Mouse (Mus musculus) common myeloid progenitor, adult 5-6 weeks (primary cell): ENCODE results near the gene Gsta4. TPM values are rescaled to one million over a fixed set of nuclear protein-coding genes. Genes with fewer than 3 reads are reported as not detected.
A peak's percentile ranks its signal among the peaks of the same experiment; 100 is the strongest.

ENCODE experiments used
- ATAC-seq: replicated peaks from 2 replicates; pipeline ENCODE4 v1.8.0; 2016; ENCODE audit warnings: low read depth, mild to moderate bottlenecking, moderate TSS enrichment, inconsistent platforms; ENCODE audit not compliant: poor library complexity, severe bottlenecking
- total RNA-seq: library from RNA; stranded (forward); fragments of 200-1000, 187-1606 nt; gene quantifications from 2 replicates; pipeline ENCODE4 v1.2.3, GENCODE M21; 2017

Gene Gsta4
- total RNA-seq, 1 experiment from 2014 or later: 6.6 TPM

GRCm38 (mm10) chr9:78176201-78176727, 6.3 kb upstream of the Gsta4 start:
- peak; percentile 71 for ATAC-seq

- ATAC-seq: peak; percentile 39
These were observed 5.7 kb upstream of the Gsta4 start for GRCm38 (mm10) chr9:78176831-78177230.

- ATAC-seq: no peak
These were observed 4.4 kb upstream of the Gsta4 start for GRCm38 (mm10) chr9:78178197-78178596.

DNA sequence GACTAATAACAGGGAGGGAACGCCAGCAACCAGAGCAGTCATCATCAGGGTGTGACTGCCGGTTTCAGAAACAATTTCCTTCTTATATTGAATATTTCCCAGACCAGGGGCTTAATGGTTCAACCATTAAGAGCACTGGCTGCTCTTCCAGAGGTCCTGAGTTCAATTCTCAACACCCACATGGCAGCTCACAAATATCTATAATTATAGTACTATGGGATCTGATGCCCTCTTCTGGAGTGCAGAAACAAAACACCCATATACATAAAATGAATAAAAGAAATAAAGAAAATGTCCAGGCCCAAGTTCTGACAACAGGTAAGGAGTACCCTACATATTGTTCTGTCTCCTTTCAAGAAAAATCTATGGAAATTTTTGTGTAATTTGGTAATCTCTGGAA, 3.5 kb upstream of the Gsta4 start:
- no peak for ATAC-seq

DNA sequence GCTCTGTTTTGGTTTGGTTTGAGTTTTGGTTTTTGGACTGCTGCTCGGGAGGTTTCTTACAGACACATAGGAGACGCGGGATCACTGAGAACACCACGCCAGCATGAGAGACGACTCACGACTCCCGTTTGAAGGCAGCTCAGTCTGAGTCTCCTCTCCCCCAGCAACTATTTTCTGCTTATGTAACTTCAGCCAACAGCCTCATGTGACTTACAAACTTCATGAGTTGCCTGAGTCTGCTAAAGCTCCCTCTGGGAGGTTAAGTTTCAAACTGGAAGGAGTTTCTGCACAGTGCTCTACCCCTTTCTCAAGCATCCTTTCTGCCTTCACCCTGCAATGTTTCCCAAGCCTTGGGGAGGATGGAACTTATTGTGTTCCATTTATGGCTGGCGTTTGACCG, 3.1 kb downstream of the Gsta4 start:
- no peak for ATAC-seq

DNA sequence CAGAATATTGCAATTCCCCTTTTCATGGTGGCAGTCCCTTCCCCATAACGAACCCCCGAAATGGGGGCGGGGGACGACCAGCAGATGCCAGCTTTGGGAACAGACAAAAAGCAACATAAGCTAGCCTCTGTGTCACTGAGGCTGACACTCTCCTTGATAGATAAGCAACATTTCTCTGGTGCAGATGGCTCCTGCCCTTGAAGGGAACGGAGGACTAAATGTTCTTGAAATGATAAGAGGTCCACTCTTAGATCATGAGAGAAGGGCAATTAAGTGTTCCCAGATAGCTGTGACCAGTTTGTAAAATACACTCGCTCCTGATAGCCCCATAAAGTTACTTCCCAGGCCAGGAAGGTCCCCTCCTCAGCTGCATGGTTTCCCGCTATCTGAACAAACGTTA, 6.3 kb downstream of the Gsta4 start:
- no peak for ATAC-seq

- no peak for ATAC-seq
These were observed 8.4 kb downstream of the Gsta4 start for GRCm38 (mm10) chr9:78190651-78191634.

- peak; percentile 79 for ATAC-seq
These were observed 9.2 kb downstream of the Gsta4 start for GRCm38 (mm10) chr9:78191736-78192135.

- peak; percentile 73 for ATAC-seq
These were observed 11.5 kb downstream of the Gsta4 start for GRCm38 (mm10) chr9:78193902-78194597.

- ATAC-seq: no peak
These were observed 12.5 kb downstream of the Gsta4 start for GRCm38 (mm10) chr9:78195034-78195433.

- no peak for ATAC-seq
These were observed 15.2 kb downstream of the Gsta4 start for GRCm38 (mm10) chr9:78197801-78198200.

GRCm38 (mm10) chr9:78204194-78204593, 21.6 kb downstream of the Gsta4 start:
- no peak for ATAC-seq

DNA sequence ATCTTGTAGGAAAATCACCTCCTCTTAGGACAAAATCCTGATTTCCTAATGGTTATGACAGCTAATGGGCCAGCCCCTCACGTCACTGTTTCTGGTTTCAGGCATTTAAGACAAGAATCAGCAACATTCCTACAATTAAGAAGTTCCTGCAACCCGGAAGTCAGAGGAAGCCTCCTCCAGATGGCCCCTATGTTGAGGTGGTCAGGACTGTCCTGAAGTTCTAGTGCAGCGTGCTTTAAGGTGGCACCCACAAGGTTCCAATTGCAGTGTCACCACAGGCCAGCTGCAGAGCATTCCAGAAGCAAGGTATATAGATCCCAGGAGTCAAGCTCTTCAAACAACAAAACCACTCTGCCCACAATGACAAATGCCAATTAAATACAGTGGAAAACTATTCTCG, 26.4 kb downstream of the Gsta4 start:
- ATAC-seq: no peak

GRCm38 (mm10) chr9:78210079-78210478, 27.5 kb downstream of the Gsta4 start:
- no peak for ATAC-seq

DNA sequence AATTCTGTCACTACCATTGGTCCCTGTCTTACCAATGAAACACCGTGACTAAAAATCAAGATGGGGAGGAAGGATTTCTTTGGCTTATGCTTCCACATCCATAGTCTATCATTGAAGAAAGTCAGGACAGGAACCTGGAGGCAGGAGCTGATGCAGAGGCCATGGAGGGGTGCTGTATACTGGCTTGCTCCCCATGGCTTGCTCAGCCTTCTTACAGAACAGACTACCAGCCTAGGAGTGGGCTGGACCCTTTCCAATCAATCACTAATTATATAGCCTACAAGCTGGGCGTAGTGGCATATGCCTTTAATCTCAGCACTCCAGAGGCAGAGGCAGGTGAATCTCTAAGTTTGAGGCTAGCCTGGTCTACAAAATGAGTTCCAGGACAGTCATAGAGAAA, 28.2 kb downstream of the Gsta4 start:
- ATAC-seq: no peak

DNA sequence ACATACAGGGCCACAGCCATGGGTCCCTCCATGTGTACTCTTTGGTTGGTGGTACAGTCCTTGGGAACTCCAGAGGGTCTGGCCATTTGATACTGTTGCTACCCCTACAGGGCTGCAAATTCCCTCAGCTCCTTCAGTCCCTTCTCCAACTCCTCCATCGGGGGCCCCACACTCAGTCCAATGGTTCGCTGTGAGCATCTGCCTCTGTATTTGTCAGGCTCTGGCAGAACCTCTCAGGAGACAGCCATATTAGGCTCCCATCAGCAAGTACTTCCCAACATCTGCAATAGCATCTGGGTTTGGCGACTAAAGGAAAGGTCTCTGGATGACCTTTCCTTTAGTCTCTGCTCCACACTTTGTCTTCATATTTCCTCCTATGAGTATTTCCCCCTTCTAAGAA, 28.9 kb downstream of the Gsta4 start:
- no peak for ATAC-seq

GRCm38 (mm10) chr9:78212341-78213049, 29.9 kb downstream of the Gsta4 start:
- ATAC-seq: no peak

DNA sequence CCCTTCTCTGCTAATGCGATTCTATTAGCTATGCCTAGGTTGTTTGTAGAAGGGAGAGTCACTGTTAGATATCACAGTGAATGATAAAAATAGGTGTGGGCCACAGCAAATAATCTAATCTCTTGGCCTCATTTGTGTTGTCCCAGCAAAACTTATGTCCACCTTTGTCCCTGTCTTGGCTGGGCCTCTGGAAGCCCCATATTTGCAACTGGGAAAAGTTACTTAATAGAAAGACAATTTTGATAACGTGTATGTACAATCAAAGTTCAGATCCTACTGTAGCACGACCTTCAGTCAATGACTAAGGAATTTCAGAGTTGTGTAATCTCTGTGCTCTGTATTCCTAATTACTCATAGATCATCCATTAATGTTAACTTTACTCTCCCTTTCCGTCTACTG, 34.5 kb downstream of the Gsta4 start:
- ATAC-seq: no peak

GRCm38 (mm10) chr9:78222616-78223015, 40.0 kb downstream of the Gsta4 start:
- no peak for ATAC-seq

DNA sequence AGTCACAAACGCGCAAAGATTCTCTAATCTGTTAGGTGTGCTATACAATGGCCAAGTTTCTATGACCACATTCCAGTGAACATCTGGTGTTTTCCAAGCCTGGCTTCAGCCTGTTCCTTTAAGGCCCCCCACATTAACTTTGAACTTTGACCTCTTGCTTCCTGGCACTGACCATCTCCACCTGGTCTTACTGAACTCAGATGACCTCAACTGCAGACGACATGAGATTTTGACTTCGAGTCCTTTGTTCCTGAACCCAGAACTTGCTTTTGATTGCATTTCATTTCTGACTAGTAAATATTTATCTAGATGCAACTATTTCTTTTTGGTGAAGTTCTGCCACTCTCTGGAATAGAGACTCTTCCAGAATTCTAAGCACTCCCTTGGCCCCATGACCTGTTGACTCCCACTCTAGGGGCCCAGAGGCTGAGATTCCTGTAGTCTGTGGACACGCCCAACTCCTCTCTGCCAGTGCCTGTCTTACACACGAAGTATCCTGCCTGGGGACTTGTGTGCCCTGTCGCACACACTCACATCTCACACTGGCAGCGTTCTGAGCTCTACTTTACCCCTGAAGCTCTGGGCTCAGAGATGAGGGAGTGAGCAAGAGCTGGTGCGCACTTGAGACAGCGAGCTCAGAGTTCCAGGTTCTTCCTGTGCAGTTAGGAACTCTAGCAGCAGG, 40.8 kb downstream of the Gsta4 start:
- ATAC-seq: no peak
